Mouse (Mus musculus) G1E (cell line): Measurements from ENCODE around the gene Tom1l2. TPM values are rescaled to one million over a fixed set of nuclear protein-coding genes. Genes with fewer than 3 reads are reported as not detected.

Source experiments
- ATAC-seq: 2 replicates; pipeline ENCODE4 v1.8.0; 2016; ENCODE audit warnings: mild to moderate bottlenecking; ENCODE audit not compliant: insufficient number of reproducible peaks, poor library complexity, low FRiP score, severe bottlenecking; ENCODE audit errors: extremely low read depth
- DNase-seq: peaks from one replicate; pipeline ENCODE4 v3.0.0; 2012; ENCODE audit warnings: low spot score
- H3K27me3 ChIP-seq: 2 replicates; pipeline ENCODE4 v1.6.1; 2012; ENCODE audit warnings: mild to moderate bottlenecking, low read length, inconsistent platforms; ENCODE audit not compliant: insufficient read depth
- H3K36me3 ChIP-seq: replicated peaks from 2 replicates; pipeline ENCODE3; 2012; ENCODE audit warnings: mild to moderate bottlenecking, inconsistent platforms
- H3K4me1 ChIP-seq: 2 replicates; pipeline ENCODE4 v1.6.1; 2012; ENCODE audit warnings: low read depth, low read length, inconsistent platforms, mixed read lengths; ENCODE audit not compliant: insufficient read depth
- H3K4me3 ChIP-seq: 2 replicates; pipeline ENCODE4 v1.5.1; 2012; ENCODE audit warnings: low read depth, mild to moderate bottlenecking, inconsistent platforms, low read length, moderate library complexity, mixed read lengths
- H3K9me3 ChIP-seq: replicated peaks from 2 replicates; pipeline ENCODE4 v1.6.1; 2012; ENCODE audit warnings: inconsistent platforms
- CTCF ChIP-seq: IDR thresholded peaks from 2 replicates; pipeline ENCODE4 v1.5.1; 2012; ENCODE audit warnings: low read depth, low read length, inconsistent platforms, mixed read lengths
- GATA1 ChIP-seq: IDR thresholded peaks from 2 replicates; pipeline ENCODE4 v1.6.1; 2012; ENCODE audit warnings: borderline replicate concordance, low read length, inconsistent platforms, mixed read lengths
- GATA2 ChIP-seq: IDR thresholded peaks from 2 replicates; pipeline ENCODE4 v1.6.1; 2012; ENCODE audit warnings: low read depth, low read length, inconsistent platforms, borderline replicate concordance
- POLR2AphosphoS5 ChIP-seq: IDR thresholded peaks from 2 replicates; pipeline ENCODE4 v1.6.1; 2012; ENCODE audit warnings: low read depth, low read length, inconsistent platforms; ENCODE audit not compliant: insufficient replicate concordance
- TAL1 ChIP-seq: conservative IDR thresholded peaks from 2 replicates; pipeline ENCODE4 v1.6.1; 2012; ENCODE audit warnings: low read depth, low read length, inconsistent platforms, mixed read lengths
- polyA plus RNA-seq: library from polyadenylated mRNA; stranded (reverse); fragments of >175 nt; gene quantifications from 2 replicates; pipeline ENCODE4 v1.2.3, GENCODE M21; 2012
- total RNA-seq, 2 experiments: library from RNA; stranded (forward) in 1 of 2; stranded (reverse) in 1 of 2; fragments of 200-1000 nt in 1 of 2; fragments of >200 nt in 1 of 2; fragmentation: Nextera tagmentation in 1 of 2; gene quantifications; 2 replicates each; pipeline ENCODE4 v1.2.3; 2014 to 2017

The Tom1l2 gene
- total and polyA plus RNA-seq, 3 experiments = 7.8 to 24.8 (median 20.9) TPM

GRCm38 (mm10) chr11:60320426-60321037 lies 32.2 kb downstream of the Tom1l2 start:
- TF ChIP-seq TAL1 (no peak), CTCF (no peak), POLR2AphosphoS5 (no peak), GATA1 (no peak), GATA2 (no peak)
- peaks cover 3% of the 10 kb centered on the region; the same call in 1 of the 2 replicates for H3K4me1 ChIP-seq
- no peak for ATAC-seq
- no peaks in the 10 kb centered on the region for H3K27me3 ChIP-seq
- H3K9me3 ChIP-seq = no peaks in the 10 kb centered on the region
- no peak overlapping the region for H3K4me3 ChIP-seq
- H3K36me3 ChIP-seq = peaks cover 7% of the 10 kb centered on the region
- DNase-seq = no peak

GRCm38 (mm10) chr11:60319257-60320066 lies 33.2 kb downstream of the Tom1l2 start:
- no peaks in the 10 kb centered on the region for H3K9me3 ChIP-seq
- DNase-seq = no peak

GRCm38 (mm10) chr11:60318716-60319115 lies 34.0 kb downstream of the Tom1l2 start:
- peaks cover 3% of the 10 kb centered on the region; the same call in 1 of the 2 replicates for H3K4me1 ChIP-seq
- no peak for TF ChIP-seq GATA1
- no peak for TF ChIP-seq POLR2AphosphoS5
- TF ChIP-seq CTCF = no peak
- TF ChIP-seq GATA2 = no peak
- TF ChIP-seq TAL1 = no peak
- ATAC-seq (no peak), DNase-seq (no peak)
- no peak overlapping the region for H3K4me3 ChIP-seq
- no peaks in the 10 kb centered on the region for H3K27me3 ChIP-seq
- H3K9me3 ChIP-seq = no peaks in the 10 kb centered on the region
- peaks cover 7% of the 10 kb centered on the region for H3K36me3 ChIP-seq

More at GRCm38 (mm10) chr11:60319257-60320066, 33.2 kb downstream of the Tom1l2 start:
- no peak for TF ChIP-seq GATA2
- no peak for TF ChIP-seq TAL1
- TF ChIP-seq CTCF = no peak
- no peak for TF ChIP-seq POLR2AphosphoS5
- TF ChIP-seq GATA1 = no peak
- Histone ChIP-seq H3K4me3 (no peak overlapping the region), H3K27me3 (no peaks in the 10 kb centered on the region), H3K4me1 (peaks cover 3% of the 10 kb centered on the region; the same call in 1 of the 2 replicates), H3K36me3 (peaks cover 7% of the 10 kb centered on the region)
- ATAC-seq = no peak

GRCm38 (mm10) chr11:60317376-60318102 lies 35.2 kb downstream of the Tom1l2 start:
- Histone ChIP-seq H3K4me3 (no peak overlapping the region), H3K36me3 (peaks cover 10% of the 10 kb centered on the region), H3K4me1 (peaks cover 3% of the 10 kb centered on the region; the same call in 1 of the 2 replicates), H3K9me3 (no peaks in the 10 kb centered on the region), H3K27me3 (no peaks in the 10 kb centered on the region)
- TF ChIP-seq GATA1 (no peak), POLR2AphosphoS5 (no peak), GATA2 (no peak), CTCF (no peak), TAL1 (no peak)
- ATAC-seq (no peak), DNase-seq (no peak)

- no peak for ATAC-seq
- TF ChIP-seq CTCF (no peak), POLR2AphosphoS5 (no peak), GATA1 (no peak), TAL1 (no peak), GATA2 (no peak)
- no peak for DNase-seq
- peaks cover 10% of the 10 kb centered on the region for H3K36me3 ChIP-seq
- H3K4me1 ChIP-seq = peaks cover 3% of the 10 kb centered on the region; the same call in 1 of the 2 replicates
- no peaks in the 10 kb centered on the region for H3K27me3 ChIP-seq
- no peak overlapping the region for H3K4me3 ChIP-seq
- no peaks in the 10 kb centered on the region for H3K9me3 ChIP-seq
These were observed 35.8 kb downstream of the Tom1l2 start for GRCm38 (mm10) chr11:60316883-60317282.

- ATAC-seq (no peak), DNase-seq (no peak)
- no peak for TF ChIP-seq GATA1
- TF ChIP-seq CTCF = no peak
- no peak for TF ChIP-seq TAL1
- TF ChIP-seq POLR2AphosphoS5 = no peak
- no peak for TF ChIP-seq GATA2
- Histone ChIP-seq H3K9me3 (no peaks in the 10 kb centered on the region), H3K4me1 (peaks cover 3% of the 10 kb centered on the region; the same call in 1 of the 2 replicates), H3K36me3 (peaks cover 10% of the 10 kb centered on the region), H3K4me3 (no peak overlapping the region), H3K27me3 (no peaks in the 10 kb centered on the region)
These were observed 36.5 kb downstream of the Tom1l2 start for GRCm38 (mm10) chr11:60316250-60316649.
